Comparison of ENCODE assay signal across 25 mouse cellular contexts in the genomic region with DNA sequence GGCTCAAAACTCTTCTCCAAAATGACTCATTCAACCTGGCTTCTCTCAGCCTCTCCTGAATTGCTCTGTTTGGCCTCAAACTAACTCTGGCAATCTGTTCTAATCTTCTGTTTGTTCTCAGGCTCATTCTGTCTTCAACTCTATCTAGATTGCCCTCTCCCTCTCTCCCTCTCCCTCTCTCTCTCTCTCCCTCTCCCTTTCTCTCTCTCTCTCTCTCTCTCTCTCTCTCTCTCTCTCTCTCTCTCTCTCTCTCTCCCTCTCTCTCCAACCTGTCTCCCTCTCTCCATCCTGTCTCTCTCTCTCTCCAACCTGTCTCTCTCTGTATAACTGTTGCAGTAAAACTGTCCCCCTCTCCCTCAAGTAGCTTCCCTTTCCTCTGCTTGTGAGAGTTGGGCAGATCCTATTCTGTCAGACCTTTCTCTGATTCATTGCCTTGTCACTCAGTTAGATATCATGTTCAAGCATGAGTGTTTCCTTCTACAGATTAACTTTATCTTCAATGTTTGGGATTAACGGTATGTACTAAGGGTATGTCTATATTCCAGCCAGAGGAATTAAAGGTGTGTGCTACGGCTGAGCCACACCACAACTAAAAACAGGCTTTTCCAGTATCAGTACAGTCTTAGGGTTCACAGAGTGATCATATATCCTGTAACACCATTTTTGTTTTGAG.
"Had no signal": no experiment of that assay in that cellular context is flagged by ENCODE, and none has a peak within 500 bp of the region (broad histone marks: within the 10 kb centered on the region; RNA-seq: fewer than 3 reads in every experiment).

No protein-coding gene starts in this region.

- H3K27me3 ChIP-seq: heart, embryonic 13.5 days; heart, embryonic 15.5 days; hindbrain, embryonic 13.5 days; hindbrain, embryonic 15.5 days; kidney, embryonic 15.5 days; limb, embryonic 12.5 days; liver, embryonic 13.5 days had no signal

- H3K9ac ChIP-seq: heart, embryonic 13.5 days; heart, embryonic 15.5 days; hindbrain, embryonic 13.5 days; hindbrain, embryonic 15.5 days; kidney, embryonic 15.5 days; limb, embryonic 12.5 days; liver, embryonic 13.5 days had no signal

- H3K27ac ChIP-seq: heart, embryonic 13.5 days; heart, embryonic 15.5 days; hindbrain, embryonic 13.5 days; hindbrain, embryonic 15.5 days; hindbrain, postnatal 0 days; kidney, embryonic 15.5 days; kidney, postnatal 0 days; left cerebral cortex, adult 2 months; limb, embryonic 10.5 days; limb, embryonic 12.5 days; liver, embryonic 13.5 days had no signal

- H3K4me2 ChIP-seq: heart, embryonic 11.5 days; heart, embryonic 13.5 days; heart, embryonic 15.5 days; hindbrain, embryonic 13.5 days; hindbrain, embryonic 15.5 days; kidney, embryonic 15.5 days; limb, embryonic 12.5 days; liver, embryonic 13.5 days had no signal

- H3K4me1 ChIP-seq: heart, embryonic 13.5 days; heart, embryonic 15.5 days; hindbrain, embryonic 13.5 days; kidney, embryonic 15.5 days; limb, embryonic 12.5 days had no signal

- H3K36me3 ChIP-seq: heart, embryonic 15.5 days; hindbrain, embryonic 15.5 days; liver, embryonic 13.5 days had no signal

- DNase-seq: gastrocnemius, postnatal 10 days; gastrocnemius, postnatal 36 days; heart, adult 11 months; heart, adult 2 months; heart, postnatal 14 days; heart, postnatal 36 days; kidney, adult 11 months; kidney, adult 2 months; kidney, adult 9 months; kidney, postnatal 25 days; kidney, postnatal 4 days; liver, embryonic 13.5 days had no signal

- H3K4me3 ChIP-seq: heart, adult 2 months; heart, embryonic 13.5 days; heart, embryonic 15.5 days; hindbrain, embryonic 13.5 days; hindbrain, embryonic 15.5 days; kidney, embryonic 15.5 days; layer of hippocampus, adult 2 months; left cerebral cortex, adult 2 months; limb, embryonic 10.5 days; limb, embryonic 12.5 days; liver, embryonic 13.5 days had no signal

- H3K9me3 ChIP-seq: heart, embryonic 13.5 days; heart, embryonic 15.5 days; hindbrain, embryonic 13.5 days; hindbrain, embryonic 15.5 days; kidney, embryonic 15.5 days; limb, embryonic 10.5 days; limb, embryonic 12.5 days; liver, embryonic 13.5 days had no signal

- ATAC-seq: hindbrain, postnatal 0 days; intestine, embryonic 16.5 days had no signal
